Comparison of ENCODE assay signal across 13 mouse cellular contexts in genomic region chr5:21526835-21527485, GRCm38 (mm10). TPM values are rescaled to one million over a fixed set of nuclear protein-coding genes. Genes with fewer than 3 reads are reported as not detected.
DNase-seq lines count a peak whose midpoint lies in the region; ATAC-seq and TF ChIP-seq lines count a peak whose summit lies in the region.
"Had no signal": no experiment of that assay in that cellular context is flagged by ENCODE, and none has a peak within 500 bp of the region (broad histone marks: within the 10 kb centered on the region; RNA-seq: fewer than 3 reads in every experiment).

No protein-coding gene starts in this region.

- no peak overlapping the region for H3K4me3 ChIP-seq in intestine, embryonic 14.5 days (ENCODE audit: low read depth, low read length)
- H3K4me3 ChIP-seq in intestine, postnatal 0 days (ENCODE audit: low read depth, low read length): no peak overlapping the region
- H3K4me3 ChIP-seq in MEL (ENCODE audit: control insufficient read depth in 1 of 2, insufficient read depth in 1 of 2, low read depth in 2 of 2, low read length in 2 of 2): no peak overlapping the region
- H3K4me3 ChIP-seq: left cerebral cortex, adult 2 months; liver, embryonic 13.5 days had no signal

- no peak for TF ChIP-seq RAD21 in MEL (IDR thresholded peaks at IDR 0.05; ENCODE audit: low read depth, low read length)

- no peak overlapping the region for H3K4me2 ChIP-seq in intestine, embryonic 14.5 days (ENCODE audit: low read length)
- no peak overlapping the region for H3K4me2 ChIP-seq in intestine, postnatal 0 days (replicated peaks; ENCODE audit: low read depth)
- H3K4me2 ChIP-seq: liver, embryonic 13.5 days had no signal

- no peak for TF ChIP-seq CTCF in intestine, postnatal 0 days (IDR thresholded peaks at IDR 0.05; ENCODE audit: low read depth)
- no peak for TF ChIP-seq CTCF in MEL (IDR thresholded peaks at IDR 0.05 in 2 of 3, conservative IDR thresholded peaks at IDR 0.05 in 1 of 3; ENCODE audit: control insufficient read depth in 1 of 3, insufficient read depth in 1 of 3, low read depth in 2 of 3, low read length in 3 of 3, poor library complexity in 1 of 3, severe bottlenecking in 1 of 3)

- H3K9ac ChIP-seq in intestine, embryonic 14.5 days (ENCODE audit: low read length): no peak overlapping the region
- no peak overlapping the region for H3K9ac ChIP-seq in intestine, postnatal 0 days (ENCODE audit: low read depth, low read length)
- H3K9ac ChIP-seq in MEL (ENCODE audit: control insufficient read depth, low read depth, low read length, poor library complexity, severe bottlenecking): no peak overlapping the region
- H3K9ac ChIP-seq: liver, embryonic 13.5 days had no signal

- H3K9me3 ChIP-seq in intestine, embryonic 14.5 days (ENCODE audit: control insufficient read depth, low read length): no peaks in the 10 kb centered on the region
- H3K9me3 ChIP-seq in intestine, postnatal 0 days (ENCODE audit: control insufficient read depth): no peaks in the 10 kb centered on the region
- no peaks in the 10 kb centered on the region for H3K9me3 ChIP-seq in MEL (replicated peaks; ENCODE audit: insufficient read depth, low read length)
- H3K9me3 ChIP-seq: liver, embryonic 13.5 days had no signal

- no peak for DNase-seq in intestine, embryonic 14.5 days (ENCODE audit: low spot score)
- peak; percentile 28 for DNase-seq in MEL (ENCODE audit: low read depth, low spot score)
- DNase-seq in MEL-GATA-1-ER (ENCODE audit: extremely low read depth, low read depth): peak; percentile 22
- peak; percentile 56 for DNase-seq in mesoderm, embryonic 11.5 days (ENCODE audit: low read depth, low spot score)
- no peak for DNase-seq in urinary bladder, postnatal 10 days (ENCODE audit: low spot score)
- DNase-seq in spleen, postnatal 14 days (ENCODE audit: low spot score in 2 of 2): no peak
- DNase-seq: adrenal gland, postnatal 25 days; cerebellum, adult 9-10 months; liver, embryonic 13.5 days; right cerebral cortex, postnatal 25 days; thymus, postnatal 14 days had no signal

- H3K27ac ChIP-seq in intestine, embryonic 14.5 days (ENCODE audit: low read depth): 0 out of 2 replicates have a peak overlapping the region, but pooled peaks have one; percentile 49
- H3K27ac ChIP-seq in intestine, postnatal 0 days (ENCODE audit: low read depth, low read length): no peak overlapping the region
- H3K27ac ChIP-seq in MEL (ENCODE audit: control insufficient read depth, low read depth, low read length): peak overlapping the region; percentile 15
- H3K27ac ChIP-seq: left cerebral cortex, adult 2 months; liver, embryonic 13.5 days had no signal

- no peaks in the 10 kb centered on the region for H3K27me3 ChIP-seq in intestine, embryonic 14.5 days (replicated peaks; ENCODE audit: control insufficient read depth, insufficient read depth, low read length)
- H3K27me3 ChIP-seq in intestine, postnatal 0 days (replicated peaks; ENCODE audit: control insufficient read depth, insufficient read depth, low read length): no peaks in the 10 kb centered on the region
- no peaks in the 10 kb centered on the region; a peak in 1 of 4 replicates for H3K27me3 ChIP-seq in MEL (ENCODE audit: control insufficient read depth in 1 of 2, insufficient read depth in 2 of 2, low read length in 2 of 2)
- H3K27me3 ChIP-seq: liver, embryonic 13.5 days had no signal

- no peaks in the 10 kb centered on the region for H3K79me2 ChIP-seq in MEL (ENCODE audit: control insufficient read depth, insufficient read depth, low read length, poor library complexity)

- ATAC-seq in intestine, embryonic 14.5 days (replicated peaks; ENCODE audit: low FRiP score, low TSS enrichment, low read depth): no peak
- ATAC-seq in intestine, postnatal 0 days: no peak

- 77% methylated on average over 11 of the region's 11 CpGs for WGBS in intestine, embryonic 14.5 days
- 73% methylated on average over 11 of the region's 11 CpGs for WGBS in intestine, postnatal 0 days

- no peak for TF ChIP-seq EP300 in MEL (IDR thresholded peaks at IDR 0.05; ENCODE audit: low read depth in 1 of 2, low read length in 2 of 2)

- no peak for TF ChIP-seq POLR2A in MEL (IDR thresholded peaks at IDR 0.05; ENCODE audit: control insufficient read depth in 1 of 2, insufficient read depth in 1 of 2, low read depth in 1 of 2, low read length in 2 of 2, poor library complexity in 1 of 2)

- H3K4me1 ChIP-seq in intestine, embryonic 14.5 days (replicated peaks; ENCODE audit: control insufficient read depth, insufficient read depth, low read length): peaks cover 7% of the 10 kb centered on the region
- H3K4me1 ChIP-seq in intestine, postnatal 0 days (replicated peaks; ENCODE audit: control insufficient read depth, insufficient read depth, low read length): 0 out of 2 replicates have a peak, but pooled peaks cover 5% of the 10 kb centered on the region
- peaks cover 5 to 19% of the 10 kb centered on the region in 2 experiments; a peak in 3 of 4 replicates for H3K4me1 ChIP-seq in MEL (ENCODE audit: control insufficient read depth in 1 of 2, insufficient read depth in 2 of 2, low read length in 2 of 2)

- H3K36me3 ChIP-seq in intestine, embryonic 14.5 days (ENCODE audit: control insufficient read depth, insufficient read depth, low read length): no peaks in the 10 kb centered on the region
- H3K36me3 ChIP-seq in intestine, postnatal 0 days (ENCODE audit: control insufficient read depth, insufficient read depth): no peaks in the 10 kb centered on the region
- peaks cover 0 to 11% of the 10 kb centered on the region in 2 experiments; a peak in 2 of 4 replicates for H3K36me3 ChIP-seq in MEL (ENCODE audit: control insufficient read depth in 1 of 2, insufficient read depth in 2 of 2, low read length in 2 of 2)
- H3K36me3 ChIP-seq: liver, embryonic 13.5 days had no signal

TF ChIP-seq in MEL, 35 proteins besides CTCF, POLR2A, EP300 and RAD21:
- no peak for TF ChIP-seq RCOR1 (IDR thresholded peaks at IDR 0.05; ENCODE audit: low read depth, low read length)
TF ChIP-seq in MEL: peak in this region for 0.

RNA-seq across cellular contexts. Expression of gene Lrrc17, which starts 16.4 kb away (rescaled TPM):
- 40.2 and 42.5 TPM in 2 replicates for polyA plus RNA-seq in intestine, embryonic 14.5 days (2014; fragmentation: Nextera tagmentation; extraction: Ambion mirVana)
- polyA plus RNA-seq in intestine, postnatal 0 days (2015; fragmentation: Nextera tagmentation; extraction: Ambion mirVana): 8.2 and 10.3 TPM in 2 replicates
- total RNA-seq in MEL (2012; rRNA removed): not detected in 2 replicates
- polyA plus RNA-seq in MEL (2012; ENCODE audit: insufficient read depth in 1 of 2, insufficient read length in 2 of 2, low read depth in 1 of 2, low replicate concordance in 2 of 2, missing spikeins in 1 of 2): not detected

Comparison
In these comparisons a context has a peak if more than half of its experiments do, and no peak if none do; other contexts are left out.
1. DNase-seq: peak in MEL (single experiment), MEL-GATA-1-ER (single experiment) and mesoderm, embryonic 11.5 days (single experiment); none in intestine, embryonic 14.5 days (single experiment), urinary bladder, postnatal 10 days (single experiment) and spleen, postnatal 14 days (0 of 2).